Mouse (Mus musculus): ENCODE measurements around the gene Sfxn1.

Sfxn1 gene

DNA sequence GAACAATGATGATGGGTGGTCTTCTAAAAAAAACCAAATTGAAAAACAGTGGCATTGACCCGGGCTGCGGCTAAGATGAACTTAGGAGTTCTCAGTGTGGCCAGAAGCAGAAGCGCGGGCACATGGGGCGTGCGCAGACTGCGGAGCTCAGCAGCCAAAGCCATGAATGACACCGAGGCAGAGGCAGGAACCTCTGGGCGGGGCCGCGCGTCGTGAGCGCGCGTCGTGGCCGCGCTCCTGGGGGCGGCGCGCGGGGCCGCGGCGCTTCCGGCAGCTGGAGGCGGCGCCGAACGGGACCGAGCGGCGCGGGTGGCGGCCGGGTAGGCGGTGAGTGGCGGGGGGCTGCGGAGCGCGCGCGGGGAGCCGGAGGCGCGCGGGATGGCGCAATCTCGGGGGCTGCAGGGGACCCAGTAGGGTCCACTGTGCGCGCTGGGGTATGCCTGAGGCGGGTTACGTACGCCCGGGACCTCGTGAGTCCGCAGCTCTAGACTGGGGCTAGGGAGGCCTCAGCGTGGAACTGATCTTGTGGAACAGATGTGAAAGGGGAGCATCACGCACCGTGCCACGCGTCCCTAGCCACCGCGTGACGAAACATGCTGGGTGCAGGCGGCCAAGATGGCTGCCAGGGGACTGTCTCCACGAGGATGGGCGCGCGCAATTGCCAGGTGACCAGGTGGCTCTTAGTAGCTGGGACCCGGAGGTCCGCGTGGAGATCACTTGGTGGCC, at the start of gene Sfxn1:
Gene Sfxn1, plus strand, starts transcription at position 264 of the 726 bp plus-strand sequence.
- DNase-seq (ENCODE audit: low spot score in 2 of 2) = peak; percentile 58 to 65

DNA sequence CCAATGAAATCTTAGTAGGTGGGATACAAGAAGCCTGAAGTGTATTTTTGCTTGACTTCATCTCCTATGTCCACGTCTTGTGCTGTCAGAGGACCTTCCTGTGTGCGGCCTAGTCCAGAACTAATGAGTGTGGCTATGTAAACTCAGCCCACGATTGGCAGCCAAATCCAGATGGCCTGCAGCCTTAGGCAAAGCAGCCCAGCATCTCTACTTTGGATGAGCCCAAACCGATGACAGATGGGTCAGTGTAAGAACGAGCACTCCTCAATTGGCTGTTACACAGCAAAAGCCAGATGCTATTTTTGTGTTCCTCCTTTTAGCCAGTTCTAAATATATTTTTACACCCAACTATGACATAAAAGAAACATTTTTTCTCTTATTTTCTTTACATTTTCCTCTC, 48.4 kb upstream of the Sfxn1 start:
- DNase-seq (ENCODE audit: low spot score in 2 of 2) = no peak

DNA sequence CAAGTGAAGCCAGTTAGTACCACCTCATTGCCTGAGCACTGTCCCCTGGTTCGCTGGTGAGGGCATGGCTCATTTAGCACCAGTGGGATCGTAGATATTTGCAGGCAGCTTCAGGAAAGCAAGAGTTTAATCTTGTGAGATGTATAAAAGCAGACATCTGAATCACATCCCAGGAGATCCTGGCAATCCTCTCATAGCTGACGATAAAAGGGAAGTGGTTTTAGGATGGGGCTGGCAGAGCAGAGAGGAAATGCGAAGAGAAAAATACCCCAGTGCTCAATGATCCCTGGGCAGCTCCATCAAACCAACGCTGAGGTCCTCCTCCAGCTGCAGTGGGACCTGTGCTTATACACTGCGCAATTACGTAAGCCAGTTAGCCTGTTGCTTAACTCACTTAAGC, 44.6 kb upstream of the Sfxn1 start:
- no peak for DNase-seq (ENCODE audit: low spot score in 2 of 2)

DNA sequence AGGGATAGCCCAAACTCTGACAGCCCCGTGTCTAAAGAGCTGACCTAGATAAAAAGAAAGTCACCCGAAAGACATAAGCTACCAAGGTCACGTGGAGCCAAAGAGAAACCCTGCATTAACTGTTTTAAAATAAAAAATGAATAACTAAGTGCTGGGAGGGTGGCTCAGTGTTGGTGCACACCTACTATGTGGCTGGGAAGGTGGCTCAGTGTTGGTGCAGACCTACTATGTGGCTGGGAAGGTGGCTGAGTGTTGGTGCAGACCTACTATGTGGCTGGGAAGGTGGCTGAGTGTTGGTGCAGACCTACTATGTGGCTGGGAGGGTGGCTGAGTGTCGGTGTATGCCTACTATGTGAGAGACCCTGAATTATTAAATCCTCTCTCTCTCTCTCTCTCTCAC, 38.0 kb upstream of the Sfxn1 start:
- no peak for DNase-seq (ENCODE audit: low spot score in 2 of 2)

DNA sequence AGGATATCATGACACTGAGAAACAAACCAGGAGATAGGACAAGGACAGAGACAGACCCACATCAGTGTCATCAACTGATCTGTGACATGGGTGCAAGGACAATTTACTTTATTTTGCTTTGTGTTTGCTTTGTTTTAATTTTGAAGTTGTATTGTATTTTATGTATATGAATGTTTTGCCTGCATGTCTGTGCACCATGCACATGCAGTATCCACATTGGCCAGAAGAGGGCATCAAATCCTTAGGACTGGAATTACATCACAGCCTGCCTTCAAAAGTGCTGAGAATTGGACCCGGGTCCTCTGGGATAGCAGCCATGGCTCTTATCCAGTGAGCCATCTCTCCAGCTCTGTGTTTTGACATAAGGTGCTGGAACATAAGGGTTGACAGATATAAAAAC, 36.1 kb upstream of the Sfxn1 start:
- no peak for DNase-seq (ENCODE audit: low spot score in 2 of 2)

DNA sequence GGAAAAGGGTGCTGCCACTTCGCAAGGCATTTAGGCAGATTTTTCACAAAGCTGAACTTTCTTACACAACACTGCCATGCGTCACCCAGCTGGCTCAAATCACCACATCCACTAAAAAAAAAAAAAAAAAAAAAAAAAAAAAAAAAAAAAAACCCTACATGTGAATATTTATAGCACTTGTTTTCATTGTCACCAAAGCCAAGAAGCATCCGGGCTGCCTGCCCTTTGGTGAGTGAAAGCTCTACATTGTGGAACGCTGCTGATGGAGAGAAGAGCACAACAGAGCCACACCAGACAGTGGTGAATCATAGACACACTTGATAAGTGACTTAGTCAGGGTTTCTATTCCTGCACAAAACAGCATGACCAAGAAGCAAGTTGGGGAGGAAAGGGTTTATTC, 33.7 kb upstream of the Sfxn1 start:
- DNase-seq (ENCODE audit: low spot score in 2 of 2) = no peak

DNA sequence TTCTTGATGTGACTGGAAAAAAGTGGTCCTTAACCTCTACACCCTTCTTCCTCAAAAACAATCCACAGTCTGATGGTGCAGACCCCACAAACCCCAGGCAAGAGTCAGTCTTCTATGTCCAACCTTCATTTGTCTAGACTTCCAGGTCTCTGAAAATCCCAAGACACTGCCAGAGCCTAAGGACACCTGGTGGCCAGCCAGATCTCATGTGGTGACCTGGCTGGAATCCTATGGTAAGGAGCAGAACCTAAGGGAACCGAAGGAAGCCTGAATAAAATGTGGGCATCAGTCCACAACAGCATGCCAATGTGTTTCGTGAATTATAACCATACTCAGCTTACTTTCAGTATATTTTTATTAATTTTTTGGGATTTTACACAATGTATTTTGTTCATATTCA, 31.4 kb upstream of the Sfxn1 start:
- no peak for DNase-seq (ENCODE audit: low spot score in 2 of 2)

DNA sequence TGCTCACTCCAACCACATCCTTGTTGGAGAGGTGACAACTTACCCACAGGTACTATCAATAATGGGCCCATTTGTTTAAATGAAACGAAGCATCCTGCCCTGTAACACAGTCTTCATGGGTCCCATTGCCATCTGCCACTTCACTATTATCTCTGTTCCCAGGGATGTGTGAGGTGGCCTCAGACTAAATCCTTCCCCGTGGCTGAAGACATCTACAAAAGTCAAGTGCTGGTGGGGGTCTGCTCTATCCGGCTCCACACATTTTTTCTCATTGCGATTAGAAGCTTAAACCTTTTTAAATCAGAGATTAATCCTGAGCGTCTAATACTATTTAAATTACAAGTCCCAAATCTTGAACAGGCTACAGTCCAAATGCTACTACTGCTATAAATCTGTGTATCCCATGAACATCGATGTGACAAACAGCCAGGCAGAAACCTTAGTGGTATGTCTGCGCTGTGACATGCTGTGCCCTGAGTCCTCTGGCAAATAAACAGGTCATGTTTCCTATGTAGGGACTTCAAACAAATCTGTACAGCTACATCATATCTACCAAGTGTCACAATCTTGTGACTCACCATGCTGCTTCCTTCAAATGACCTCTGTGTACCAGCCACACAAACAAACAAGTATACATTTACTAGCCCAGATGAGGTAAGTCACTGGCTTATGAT, 22.9 kb upstream of the Sfxn1 start:
- no peak for DNase-seq (ENCODE audit: low spot score in 2 of 2)

DNA sequence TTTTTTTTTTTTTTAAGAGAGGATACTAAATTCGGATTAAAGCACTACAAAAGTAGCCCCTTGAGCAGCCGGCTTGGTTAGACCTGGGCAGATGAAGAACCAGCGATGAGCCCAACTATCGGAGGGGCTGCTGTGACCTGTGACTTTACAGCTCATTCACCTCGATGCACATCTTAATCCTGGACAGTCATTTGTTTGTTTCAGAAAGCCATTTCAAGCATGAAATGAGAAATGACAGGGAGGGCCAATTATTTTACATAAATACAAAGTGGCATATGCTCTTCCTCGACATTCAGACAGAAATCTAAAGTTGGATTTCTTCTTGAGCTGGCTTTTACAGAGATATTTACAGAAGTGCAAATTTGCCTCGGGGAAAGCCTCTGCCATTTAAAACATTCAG, 20.0 kb upstream of the Sfxn1 start:
- no peak for DNase-seq (ENCODE audit: low spot score in 2 of 2)

DNA sequence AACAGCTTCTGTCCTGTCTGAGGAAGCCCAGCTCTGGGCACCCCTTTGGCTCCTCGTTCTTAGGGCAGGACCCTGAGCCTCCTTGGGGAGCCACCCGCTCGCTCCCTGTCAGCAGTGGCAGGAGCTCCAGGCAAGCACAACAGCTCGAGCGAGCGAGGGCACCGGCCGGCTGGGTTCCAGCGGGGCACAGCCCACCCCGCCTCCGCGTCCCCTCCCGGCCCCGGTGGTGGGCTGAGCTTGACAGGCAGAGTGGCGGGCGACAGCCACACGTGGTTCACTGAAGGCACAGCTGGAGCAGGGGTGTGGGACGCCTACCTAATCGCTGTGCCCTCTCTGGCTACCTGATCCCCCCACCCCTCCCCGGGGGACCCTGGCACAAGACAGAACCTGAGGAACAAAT, 16.7 kb upstream of the Sfxn1 start:
- no peak for DNase-seq (ENCODE audit: low spot score in 2 of 2)

DNA sequence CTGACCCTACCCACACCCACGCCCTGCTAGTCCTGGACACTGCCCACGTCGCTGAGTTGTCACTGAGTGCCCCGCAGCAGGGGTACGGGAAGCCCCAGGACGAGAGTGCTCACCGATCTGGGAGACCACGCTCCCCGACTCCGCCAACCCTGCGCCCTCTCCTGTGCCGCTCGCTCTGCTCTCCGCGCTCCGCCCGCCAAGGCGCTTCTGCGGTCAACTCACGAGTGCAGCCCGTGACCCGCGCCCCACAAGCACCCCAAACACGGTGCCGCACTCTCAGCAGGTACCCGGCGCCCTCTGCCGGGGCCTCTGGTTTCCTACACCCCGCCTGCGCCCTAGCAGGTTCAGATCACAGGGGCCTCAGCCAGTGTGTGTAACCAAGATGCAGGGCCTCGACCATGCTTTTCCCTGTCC, 16.2 kb upstream of the Sfxn1 start, which contains the start of gene Drd1:
Gene Drd1, minus strand, starts transcription at position 258 of the 414 bp plus-strand sequence.
- DNase-seq (ENCODE audit: low spot score in 2 of 2) = peak; percentile 48 to 71

DNA sequence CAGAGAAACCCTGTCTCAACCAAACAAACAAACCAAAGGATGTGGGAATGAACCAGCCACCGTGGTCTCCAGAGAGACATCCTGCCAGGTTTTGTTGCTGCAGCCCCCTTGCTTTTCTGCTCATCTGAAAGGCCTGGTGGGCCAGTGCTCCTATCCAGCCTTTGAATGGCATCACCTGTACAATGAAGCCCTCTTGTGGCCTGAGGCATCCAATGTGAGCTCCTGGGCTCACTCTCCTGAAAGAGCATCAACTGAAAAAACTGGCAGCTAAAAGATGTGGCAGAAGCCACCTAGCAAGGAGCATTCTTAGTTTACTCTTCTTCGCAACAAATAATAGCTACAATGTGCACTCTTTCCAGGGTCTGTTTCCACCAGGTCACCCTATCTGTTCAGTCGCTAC, 9.6 kb upstream of the Sfxn1 start:
- no peak for DNase-seq (ENCODE audit: low spot score in 2 of 2)

DNA sequence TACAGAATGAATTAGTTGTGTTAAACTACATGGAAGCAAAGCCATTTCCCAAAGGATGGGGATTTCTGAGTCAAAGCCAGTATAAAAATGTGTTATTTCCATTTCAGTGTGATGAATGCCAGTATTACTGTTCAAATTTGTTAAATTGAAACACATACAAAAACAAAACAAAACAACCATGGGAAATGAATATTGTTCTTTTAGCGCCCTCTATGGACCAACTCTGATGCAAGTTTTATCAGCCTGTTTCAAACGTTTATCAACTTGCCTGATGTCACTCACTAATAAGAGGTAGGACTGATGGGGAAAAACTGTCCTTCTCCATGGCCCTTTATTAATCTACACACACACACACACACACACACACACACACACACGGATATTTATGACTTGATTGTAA, 8.4 kb upstream of the Sfxn1 start:
- no peak for DNase-seq (ENCODE audit: low spot score in 2 of 2)

DNA sequence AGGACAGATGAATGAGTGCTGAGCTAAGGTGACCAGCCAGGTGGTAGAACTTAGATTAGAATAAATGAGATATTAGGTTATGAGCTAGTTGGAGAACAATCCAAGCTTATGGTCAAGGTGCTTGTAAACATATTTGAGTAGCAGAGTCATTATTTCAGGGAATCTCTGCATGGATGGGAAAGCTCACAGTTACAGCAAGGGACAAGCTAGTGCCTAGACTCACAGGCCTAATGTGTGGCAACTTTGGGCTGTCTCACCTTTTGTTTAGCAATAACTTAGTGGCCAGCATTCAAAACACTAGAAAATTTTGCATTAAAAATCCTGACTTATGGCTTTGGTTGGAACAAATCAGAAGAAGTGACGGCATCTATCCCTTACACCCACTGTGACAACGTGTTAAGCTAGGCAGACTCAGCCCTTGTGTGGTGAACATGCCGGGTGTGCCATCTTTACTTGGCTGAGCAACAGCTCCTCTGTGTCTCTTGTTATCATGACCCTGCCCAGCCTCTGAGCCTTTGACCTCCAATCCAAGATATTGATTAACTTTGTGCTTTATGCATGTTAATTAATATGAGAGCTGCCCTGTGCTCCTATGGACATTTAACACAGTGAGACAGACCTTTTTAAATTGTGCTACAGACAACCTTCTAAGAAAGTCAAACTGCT, 5.5 kb upstream of the Sfxn1 start:
- DNase-seq (ENCODE audit: low spot score in 2 of 2) = no peak

DNA sequence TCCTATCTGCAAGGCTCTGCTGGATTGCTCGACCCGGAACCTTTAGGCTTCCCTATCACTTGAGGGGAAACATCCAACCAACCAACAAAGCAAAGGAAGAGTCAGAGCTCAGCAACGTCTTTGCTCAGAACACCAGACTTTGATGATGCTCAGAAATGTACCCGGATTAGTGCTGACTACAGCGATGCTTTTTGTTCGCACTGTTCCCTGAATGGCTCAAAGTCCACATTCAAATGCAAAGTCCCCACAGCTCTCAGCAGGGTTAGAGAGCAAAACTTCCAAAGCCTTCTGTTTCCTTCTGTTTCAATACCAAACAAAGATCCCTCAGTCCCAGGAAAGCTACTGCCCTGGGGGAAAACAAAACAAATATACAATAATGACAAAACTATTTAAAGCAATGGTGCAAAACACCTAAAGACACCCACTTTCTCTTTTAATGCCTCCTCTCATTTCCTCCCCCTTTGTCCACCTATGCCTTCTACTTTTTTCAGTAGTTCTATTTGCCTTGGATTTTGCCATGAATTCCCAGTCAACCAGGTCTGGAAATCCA, 4.0 kb upstream of the Sfxn1 start:
- DNase-seq (ENCODE audit: low spot score in 2 of 2) = no peak

DNA sequence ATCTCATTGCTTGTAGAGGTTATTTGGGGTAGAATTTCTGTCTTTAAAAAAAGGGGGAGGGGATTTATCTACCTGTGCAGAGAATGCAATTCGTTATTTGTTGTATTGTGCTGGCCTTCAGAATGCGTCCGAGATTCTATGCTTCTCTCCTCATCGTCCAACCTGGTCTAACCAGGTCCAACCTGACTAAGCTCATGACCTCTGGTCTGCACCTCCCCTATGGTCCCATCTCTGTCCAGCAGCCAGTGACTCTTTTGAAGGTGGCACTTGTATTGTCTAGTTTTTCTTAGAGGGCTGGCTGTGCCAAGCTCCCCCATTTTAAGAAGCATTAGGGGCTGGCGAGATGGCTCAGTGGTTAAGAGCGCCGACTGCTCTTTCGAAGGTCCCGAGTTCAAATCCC, 658 bp upstream of the Sfxn1 start:
- no peak for DNase-seq (ENCODE audit: low spot score in 2 of 2)

DNA sequence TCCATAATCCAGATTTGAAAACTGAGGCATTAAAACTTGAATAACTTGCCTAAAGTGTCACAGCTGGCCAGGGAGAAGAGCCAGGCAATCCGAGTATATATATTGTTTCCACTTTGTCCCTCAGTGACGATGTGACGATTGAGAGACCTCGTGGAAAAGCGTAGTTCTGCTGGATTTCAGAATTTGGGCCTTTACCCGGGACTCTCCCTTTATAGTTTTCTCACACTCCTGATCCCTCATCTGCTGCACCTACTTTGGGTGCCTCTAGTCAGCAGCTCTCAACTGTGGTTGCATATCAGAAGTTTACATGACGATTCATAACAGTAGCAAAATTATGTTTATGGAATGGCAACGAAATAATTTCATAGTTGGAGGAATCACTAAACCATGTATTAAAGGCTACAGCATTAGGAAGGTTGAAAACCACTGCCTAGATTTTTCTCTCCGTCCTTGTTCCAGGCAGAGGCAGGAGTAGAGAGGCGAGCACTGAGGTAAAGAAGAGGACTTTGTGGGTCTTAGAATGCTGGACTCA, 923 bp downstream of the Sfxn1 start:
- no peak for DNase-seq (ENCODE audit: low spot score in 2 of 2)

DNA sequence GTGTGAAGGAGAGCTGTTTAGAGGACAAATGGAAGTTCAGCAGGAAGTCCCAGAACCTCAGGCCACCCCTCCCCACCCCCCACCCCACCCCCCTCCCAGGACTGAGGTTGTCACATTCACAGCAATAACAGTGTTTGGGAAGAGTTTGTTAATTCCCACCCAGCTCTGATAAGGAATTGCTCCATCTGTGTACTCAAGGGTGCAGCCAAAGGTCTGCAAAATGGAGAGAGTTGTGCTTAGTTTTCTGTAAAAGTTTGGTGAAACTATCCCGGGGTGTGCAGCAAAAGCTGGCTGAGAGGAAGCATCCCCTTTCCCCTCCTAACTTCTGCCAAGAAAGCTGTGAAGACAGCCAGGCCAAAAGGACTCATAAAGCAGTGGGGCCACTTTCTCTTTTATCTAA, 1.4 kb downstream of the Sfxn1 start:
- DNase-seq (ENCODE audit: low spot score in 2 of 2) = no peak

DNA sequence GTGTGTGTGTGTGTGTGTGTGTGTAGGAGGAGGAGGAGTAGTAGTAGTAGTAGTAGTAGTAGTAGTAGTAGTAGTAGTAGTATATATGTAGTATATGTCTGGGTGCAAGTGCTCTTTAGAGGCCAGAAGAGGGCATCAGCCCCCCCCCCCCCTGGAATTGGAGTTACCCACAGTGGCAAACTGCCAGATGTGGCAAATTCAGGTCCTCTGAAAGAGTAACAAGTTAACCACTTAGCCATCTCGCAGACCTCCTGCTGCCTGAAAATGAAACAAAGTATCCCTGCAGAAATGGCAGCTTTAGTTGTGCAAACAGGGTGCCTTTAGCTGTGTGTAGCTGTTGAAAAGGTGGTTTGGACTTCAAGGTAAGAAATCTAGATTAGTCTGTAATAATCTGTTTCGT, 1.8 kb downstream of the Sfxn1 start:
- no peak for DNase-seq (ENCODE audit: low spot score in 2 of 2)

DNA sequence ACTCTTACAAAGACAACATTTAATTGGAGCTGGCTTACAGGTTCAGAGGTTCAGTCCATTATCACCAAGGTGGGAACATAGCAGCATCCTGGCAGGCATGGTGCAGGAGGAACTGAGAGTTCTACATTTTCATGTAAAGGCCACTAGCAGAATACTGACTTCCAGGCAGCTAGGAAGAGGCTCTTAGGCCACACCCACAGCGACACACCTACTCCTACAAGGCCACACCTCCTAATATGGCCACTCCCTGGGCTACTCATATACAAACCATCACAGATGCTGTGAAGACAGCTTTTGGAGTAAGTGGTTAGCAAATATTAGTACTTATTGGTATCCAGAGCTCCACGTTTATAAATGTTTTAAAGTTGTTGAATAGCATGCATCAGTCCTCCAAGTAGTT, 3.7 kb downstream of the Sfxn1 start:
- DNase-seq (ENCODE audit: low spot score in 2 of 2) = no peak

DNA sequence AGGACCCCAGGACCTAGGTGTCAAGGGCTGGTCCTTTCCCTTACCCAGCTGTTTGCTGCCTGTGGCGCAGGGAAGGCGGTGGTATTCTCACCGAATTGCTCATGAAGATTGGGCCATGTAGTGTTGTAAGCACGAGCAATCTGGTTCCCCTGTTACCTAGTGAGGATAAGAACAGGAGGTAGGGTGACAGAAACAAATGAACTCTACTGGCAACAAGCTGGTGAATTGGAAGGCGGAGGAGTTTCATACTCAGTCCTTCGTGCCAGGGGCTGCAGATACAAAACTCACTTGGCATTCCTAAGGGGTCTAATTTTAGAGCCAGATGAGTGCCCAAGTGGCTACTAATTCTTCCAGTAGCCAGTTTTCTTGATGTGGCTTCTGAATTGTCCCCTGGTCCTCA, 4.4 kb downstream of the Sfxn1 start:
- no peak for DNase-seq (ENCODE audit: low spot score in 2 of 2)

DNA sequence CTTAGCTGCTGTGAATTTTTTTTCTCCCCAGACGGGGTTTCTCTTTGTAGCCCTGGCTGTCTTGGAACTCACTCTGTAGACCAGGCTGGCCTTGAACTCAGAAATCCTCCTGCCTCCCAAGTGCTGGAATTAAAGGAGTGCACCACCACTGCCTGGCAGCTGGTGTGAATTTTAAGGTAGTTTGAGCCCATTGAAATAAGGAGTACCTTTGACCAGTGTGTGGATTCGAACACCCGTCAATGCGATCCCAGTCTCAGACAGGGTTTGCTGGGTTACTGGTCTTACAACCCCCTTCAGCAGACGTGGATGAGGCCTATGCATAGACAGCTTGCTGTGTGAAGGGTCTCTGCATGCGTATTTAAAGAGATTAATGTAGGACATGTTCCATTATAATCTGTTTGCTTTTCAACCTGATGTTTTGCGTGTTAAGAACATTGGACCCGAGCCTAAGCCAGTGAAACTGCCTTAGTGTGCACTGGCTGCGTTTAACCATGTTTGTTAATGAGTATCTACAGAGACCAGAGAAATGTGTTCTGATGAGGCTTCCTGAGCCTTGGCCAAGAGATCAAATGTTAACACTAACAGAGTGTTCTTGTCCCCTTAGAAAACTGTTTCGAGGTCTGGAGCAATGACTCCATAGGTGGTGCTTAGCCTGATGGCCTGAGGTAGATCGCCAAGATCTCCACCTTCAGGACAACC, 5.2 kb downstream of the Sfxn1 start:
- no peak for DNase-seq (ENCODE audit: low spot score in 2 of 2)

Data from urinary bladder, postnatal 4 days (tissue).